ENCODE assay signal across 8 mouse cellular contexts in the genomic region with DNA sequence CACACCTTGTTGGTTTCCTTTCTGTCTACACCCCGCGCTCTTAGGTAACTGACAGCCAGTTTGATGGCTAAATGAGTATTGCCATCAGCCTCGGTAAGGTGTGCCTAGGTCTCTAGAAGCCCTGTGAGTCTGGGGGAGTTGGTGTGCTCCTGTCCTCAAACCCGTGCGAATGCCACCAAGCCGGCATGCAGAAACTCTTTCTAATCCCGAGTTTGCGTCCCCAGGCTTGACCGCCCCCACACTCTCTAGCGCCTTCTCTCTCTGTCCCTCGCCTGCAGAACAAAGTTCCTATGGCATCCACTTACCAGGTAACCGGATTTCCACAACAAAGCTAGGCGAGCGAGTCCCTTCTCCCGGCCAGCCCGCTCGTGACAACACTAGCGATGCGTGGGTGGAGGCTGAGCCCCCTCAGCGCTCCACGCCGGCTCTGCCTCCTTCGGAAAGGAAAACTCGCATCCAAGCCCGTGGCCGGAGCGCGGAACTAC. TPM values are rescaled to one million over a fixed set of nuclear protein-coding genes. Genes with fewer than 3 reads are reported as not detected.
DNase-seq lines count a peak whose midpoint lies in the region; ATAC-seq and TF ChIP-seq lines count a peak whose summit lies in the region.

No protein-coding gene starts in this region.

- peak overlapping the region; percentile 84 for H3K4me3 ChIP-seq in kidney, embryonic 16.5 days (ENCODE audit: low read length)
- H3K4me3 ChIP-seq in forebrain, embryonic 15.5 days = peak overlapping the region; percentile 46
- peak overlapping the region; percentile 52 for H3K4me3 ChIP-seq in liver, embryonic 12.5 days
- H3K4me3 ChIP-seq in olfactory bulb, adult 2 months (ENCODE audit: insufficient read depth, low read depth, low read length) = peak overlapping the region; percentile 55

- peak overlapping the region; percentile 86 for H3K9ac ChIP-seq in kidney, embryonic 16.5 days (replicated peaks; ENCODE audit: low read length)
- peak overlapping the region; percentile 48 for H3K9ac ChIP-seq in forebrain, embryonic 15.5 days (replicated peaks)
- H3K9ac ChIP-seq in liver, embryonic 12.5 days = peak overlapping the region; percentile 39; the same call in 1 of the 2 replicates

- peak overlapping the region; percentile 99 for H3K4me2 ChIP-seq in kidney, embryonic 16.5 days (replicated peaks; ENCODE audit: low read depth, low read length)
- H3K4me2 ChIP-seq in forebrain, embryonic 15.5 days (replicated peaks) = peak overlapping the region; percentile 98
- H3K4me2 ChIP-seq in liver, embryonic 12.5 days = peak overlapping the region; percentile 76

- no peak for TF ChIP-seq CTCF in olfactory bulb, adult 2 months (IDR thresholded peaks at IDR 0.05; ENCODE audit: insufficient read depth, low read depth, low read length)

- ATAC-seq in kidney, embryonic 16.5 days (ENCODE audit: low FRiP score, low TSS enrichment) = peak; percentile 11
- ATAC-seq in forebrain, embryonic 15.5 days (replicated peaks) = peak; percentile 21; the same call in 1 of the 2 replicates
- no peak for ATAC-seq in liver, embryonic 12.5 days

- no peaks in the 10 kb centered on the region for H3K36me3 ChIP-seq in kidney, embryonic 16.5 days (ENCODE audit: insufficient read depth, low read length)
- H3K36me3 ChIP-seq in forebrain, embryonic 15.5 days = no peaks in the 10 kb centered on the region
- H3K36me3 ChIP-seq in liver, embryonic 12.5 days = no peaks in the 10 kb centered on the region

- H3K4me1 ChIP-seq in kidney, embryonic 16.5 days (ENCODE audit: insufficient read depth, low read length) = peaks cover 17% of the 10 kb centered on the region
- peaks cover 27% of the 10 kb centered on the region for H3K4me1 ChIP-seq in forebrain, embryonic 15.5 days
- H3K4me1 ChIP-seq in liver, embryonic 12.5 days = peaks cover 12% of the 10 kb centered on the region; the same call in 1 of the 2 replicates
- H3K4me1 ChIP-seq in olfactory bulb, adult 2 months (ENCODE audit: control insufficient read depth, insufficient read depth, low read length) = peaks cover 22% of the 10 kb centered on the region

- peak overlapping the region; percentile 81 for H3K27ac ChIP-seq in kidney, embryonic 16.5 days (ENCODE audit: low read length)
- no peak overlapping the region for H3K27ac ChIP-seq in forebrain, embryonic 15.5 days (replicated peaks)
- H3K27ac ChIP-seq in liver, embryonic 12.5 days = no peak overlapping the region
- H3K27ac ChIP-seq in olfactory bulb, adult 2 months (ENCODE audit: insufficient read depth, low read depth, low read length) = no peak overlapping the region

- DNase-seq in kidney, adult 11 months = no peak
- peak; percentile 10 for DNase-seq in T-cell, adult 2 months (ENCODE audit: low spot score)
- no peak for DNase-seq in adrenal gland, postnatal 14 days
- DNase-seq in urinary bladder, postnatal 10 days (ENCODE audit: low spot score) = no peak

- H3K9me3 ChIP-seq in kidney, embryonic 16.5 days (ENCODE audit: low read length) = no peaks in the 10 kb centered on the region
- no peaks in the 10 kb centered on the region for H3K9me3 ChIP-seq in forebrain, embryonic 15.5 days
- H3K9me3 ChIP-seq in liver, embryonic 12.5 days (replicated peaks) = no peaks in the 10 kb centered on the region

- WGBS in kidney, embryonic 16.5 days = under 1% methylated on average over 28 of the region's 28 CpGs
- WGBS in forebrain, embryonic 15.5 days = under 1% methylated on average over 28 of the region's 28 CpGs
- 2% methylated on average over 28 of the region's 28 CpGs for WGBS in liver, embryonic 12.5 days (ENCODE audit: insufficient replicate concordance)
- under 1% methylated on average over 28 of the region's 28 CpGs for WGBS in olfactory bulb, adult 2 months

- H3K27me3 ChIP-seq in kidney, embryonic 16.5 days (ENCODE audit: insufficient read depth, low read length) = peaks cover 7% of the 10 kb centered on the region; the same call in 1 of the 2 replicates
- peaks cover 23% of the 10 kb centered on the region; the same call in 1 of the 2 replicates for H3K27me3 ChIP-seq in forebrain, embryonic 15.5 days
- peaks cover 59% of the 10 kb centered on the region for H3K27me3 ChIP-seq in liver, embryonic 12.5 days (replicated peaks)

- TF ChIP-seq POLR2A in olfactory bulb, adult 2 months (IDR thresholded peaks at IDR 0.05; ENCODE audit: insufficient read depth, low read depth, low read length) = no peak

RNA-seq across cellular contexts. Expression of a gene that starts 0.5 kb away (rescaled TPM):
- 9.0 and 10.1 TPM in 2 replicates for polyA plus RNA-seq in kidney, embryonic 16.5 days (2015; fragmentation: Nextera tagmentation; extraction: Ambion mirVana)
- polyA plus RNA-seq in forebrain, embryonic 15.5 days (2015; fragmentation: Nextera tagmentation; extraction: Ambion mirVana) = 0.77 and 1.2 TPM in 2 replicates
- 0.39 and 0.44 TPM in 2 replicates for polyA plus RNA-seq in liver, embryonic 12.5 days (2016; fragmentation: Nextera tagmentation; extraction: Ambion mirVana)
- not detected in 2 replicates for polyA plus RNA-seq in olfactory bulb, adult 2 months (2012; ENCODE audit: insufficient read depth, insufficient read length, low replicate concordance, missing spikeins)
- 6.4 and 8.9 TPM in 2 replicates for total RNA-seq in adrenal gland, postnatal 14 days (2021)
